ENCODE assay signal across 26 mouse cellular contexts in genomic region chr1:95857110-95857509, GRCm38 (mm10).
"Had no signal": no experiment of that assay in that cellular context is flagged by ENCODE, and none has a peak within 500 bp of the region (broad histone marks: within the 10 kb centered on the region; RNA-seq: fewer than 3 reads in every experiment).

No protein-coding gene starts in this region.

- H3K27ac ChIP-seq: gastrocnemius, adult 2 months; heart, embryonic 10.5 days; hindbrain, embryonic 10.5 days; hindbrain, embryonic 12.5 days; hindbrain, embryonic 14.5 days; intestine, embryonic 15.5 days; layer of hippocampus, adult 2 months; limb, embryonic 13.5 days; limb, embryonic 15.5 days; liver, embryonic 12.5 days; liver, embryonic 14.5 days had no signal

- H3K9ac ChIP-seq: heart, embryonic 12.5 days; hindbrain, embryonic 12.5 days; hindbrain, embryonic 14.5 days; intestine, embryonic 15.5 days; limb, embryonic 13.5 days; limb, embryonic 15.5 days; liver, embryonic 12.5 days; liver, embryonic 14.5 days had no signal

- H3K9me3 ChIP-seq: heart, embryonic 10.5 days; hindbrain, embryonic 10.5 days; hindbrain, embryonic 12.5 days; intestine, embryonic 15.5 days; limb, embryonic 13.5 days; limb, embryonic 15.5 days; liver, embryonic 12.5 days had no signal

- H3K4me3 ChIP-seq: gastrocnemius, adult 2 months; heart, embryonic 10.5 days; heart, embryonic 12.5 days; hindbrain, embryonic 10.5 days; hindbrain, embryonic 12.5 days; intestine, embryonic 15.5 days; layer of hippocampus, adult 2 months; limb, embryonic 13.5 days; limb, embryonic 15.5 days; liver, embryonic 12.5 days had no signal

- H3K27me3 ChIP-seq: heart, embryonic 12.5 days; hindbrain, embryonic 12.5 days; intestine, embryonic 15.5 days; limb, embryonic 13.5 days; limb, embryonic 15.5 days; liver, embryonic 12.5 days had no signal

- H3K4me2 ChIP-seq: heart, embryonic 12.5 days; hindbrain, embryonic 12.5 days; hindbrain, embryonic 14.5 days; intestine, embryonic 15.5 days; limb, embryonic 13.5 days; limb, embryonic 15.5 days; liver, embryonic 12.5 days had no signal

- DNase-seq: gastrocnemius, adult 2 months; gastrocnemius, postnatal 10 days; gastrocnemius, postnatal 25 days; heart, adult 18-20 months; heart, postnatal 10 days; heart, postnatal 4 days; kidney, adult 18-20 months; kidney, adult 8-10 months; kidney, postnatal 10 days; kidney, postnatal 25 days; kidney, postnatal 4 days; left cerebral cortex, postnatal 4 days had no signal

- H3K36me3 ChIP-seq: heart, embryonic 10.5 days; heart, embryonic 12.5 days; hindbrain, embryonic 10.5 days; hindbrain, embryonic 12.5 days; intestine, embryonic 15.5 days; limb, embryonic 13.5 days; limb, embryonic 15.5 days; liver, embryonic 12.5 days had no signal

- H3K4me1 ChIP-seq: heart, embryonic 10.5 days; heart, embryonic 12.5 days; hindbrain, embryonic 10.5 days; hindbrain, embryonic 12.5 days; intestine, embryonic 15.5 days; limb, embryonic 13.5 days; limb, embryonic 15.5 days; liver, embryonic 12.5 days had no signal

- ATAC-seq: hindbrain, embryonic 16.5 days; inflammation-experienced regulatory T-cells, adult 6 months; intestine, embryonic 15.5 days; intestine, postnatal 0 days; liver, embryonic 12.5 days had no signal
